8 mouse cellular contexts compared by ENCODE assay signal in the genomic region with DNA sequence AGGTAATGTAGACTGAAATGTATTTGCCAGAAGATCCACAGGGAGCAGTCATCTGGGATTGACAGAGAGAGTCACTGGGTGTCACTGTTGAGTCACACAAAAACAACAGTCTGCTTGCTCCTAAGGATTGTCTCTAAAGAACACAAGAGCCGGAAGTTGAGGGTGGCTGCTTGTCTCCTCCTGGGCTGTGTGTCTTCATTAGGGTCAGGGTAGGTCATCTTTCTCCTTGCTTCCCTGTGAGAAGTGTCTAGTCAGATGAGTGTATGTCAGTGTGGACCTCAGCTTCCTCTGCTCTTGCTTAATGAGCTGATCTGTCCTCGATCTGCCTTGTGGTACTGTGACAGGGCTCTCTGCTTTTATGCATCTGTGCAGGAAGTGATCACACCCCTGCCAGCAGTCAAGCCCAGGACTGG.
A peak's percentile ranks its signal among the peaks of the same experiment; 100 is the strongest.
DNase-seq lines count a peak whose midpoint lies in the region; ATAC-seq lines count a peak whose summit lies in the region.

No protein-coding gene starts in this region.

- H3K4me3 ChIP-seq in hindbrain, embryonic 10.5 days: no peak overlapping the region
- H3K4me3 ChIP-seq in midbrain, embryonic 11.5 days (ENCODE audit: low read depth, low read length): no peak overlapping the region

- no peaks in the 10 kb centered on the region for H3K9me3 ChIP-seq in hindbrain, embryonic 10.5 days
- no peaks in the 10 kb centered on the region for H3K9me3 ChIP-seq in midbrain, embryonic 11.5 days (ENCODE audit: control insufficient read depth, low read length)

- ATAC-seq in midbrain, embryonic 11.5 days (ENCODE audit: low FRiP score): peak; percentile 93

- H3K27me3 ChIP-seq in hindbrain, embryonic 10.5 days (ENCODE audit: insufficient read depth, poor library complexity, severe bottlenecking): no peaks in the 10 kb centered on the region
- H3K27me3 ChIP-seq in midbrain, embryonic 11.5 days (ENCODE audit: control insufficient read depth, insufficient read depth, low read length): no peaks in the 10 kb centered on the region

- H3K27ac ChIP-seq in hindbrain, embryonic 10.5 days: peak overlapping the region; percentile 77
- no peak overlapping the region for H3K27ac ChIP-seq in midbrain, embryonic 11.5 days (ENCODE audit: low read depth, low read length)

- no peak overlapping the region for H3K4me2 ChIP-seq in midbrain, embryonic 11.5 days

- no peak overlapping the region for H3K9ac ChIP-seq in midbrain, embryonic 11.5 days (ENCODE audit: low read length)

- H3K4me1 ChIP-seq in hindbrain, embryonic 10.5 days (replicated peaks): no peaks in the 10 kb centered on the region
- H3K4me1 ChIP-seq in midbrain, embryonic 11.5 days (ENCODE audit: control insufficient read depth, insufficient read depth, low read length): no peaks in the 10 kb centered on the region

- H3K36me3 ChIP-seq in hindbrain, embryonic 10.5 days: no peaks in the 10 kb centered on the region
- H3K36me3 ChIP-seq in midbrain, embryonic 11.5 days (ENCODE audit: control insufficient read depth, insufficient read depth, low read length): no peaks in the 10 kb centered on the region

- 15% methylated on average over 2 of the region's 2 CpGs for WGBS in hindbrain, embryonic 10.5 days
- WGBS in midbrain, embryonic 11.5 days: 6% methylated on average over 2 of the region's 2 CpGs

- DNase-seq in 3134 (ENCODE audit: extremely low read depth, insufficient read length, low spot score) (peak; percentile 4), WW6 (ENCODE audit: low read depth, low spot score) (peak; percentile 5)
- peak; percentile 78 for DNase-seq in embryo, embryonic 10.5 days (ENCODE audit: low spot score)
- peak; percentile 49 for DNase-seq in hindbrain, embryonic 10.5 days (ENCODE audit: low spot score)
- peak; percentile 30 to 41 for DNase-seq in layer of hippocampus, postnatal 25 days (ENCODE audit: extremely low spot score in 1 of 2, low spot score in 1 of 2)
- DNase-seq in midbrain, embryonic 11.5 days (ENCODE audit: low spot score, missing footprints): peak; percentile 91
- DNase-seq in yolk sac, embryonic 10.5 days (ENCODE audit: low spot score): peak; percentile 12
- no peak for DNase-seq in c-Kit-positive CD71-positive TER-119-positive erythroid progenitor cells, embryonic 14.5 days (ENCODE audit: low spot score)
